Mouse (Mus musculus): ENCODE measurements around the gene Bex6. TPM values are rescaled to one million over a fixed set of nuclear protein-coding genes. Genes with fewer than 3 reads are reported as not detected.
"Not testable (repeated sequence)": the region's sequence is repeated elsewhere in the genome, so short reads cannot be mapped to it uniquely, and the experiment has no call there.

The Bex6 gene
- polyA plus RNA-seq, 1 experiment from 2014 or later, result not detected

- not testable (repeated sequence) for ATAC-seq (replicated peaks)
Observed at GRCm38 (mm10) chr16:32232050-32232449, 52.4 kb downstream of the Bex6 start.

More at GRCm38 (mm10) chr16:32232050-32232449, 52.4 kb downstream of the Bex6 start:
- H3K27me3 ChIP-seq; H3K4me3 ChIP-seq; H3K4me2 ChIP-seq (replicated peaks); H3K4me1 ChIP-seq; H3K9me3 ChIP-seq; H3K9ac ChIP-seq (replicated peaks); H3K27ac ChIP-seq (replicated peaks): not testable (repeated sequence)
- WGBS, result 87% methylated on average over 3 of the region's 3 CpGs
- peaks cover 37% of the 10 kb centered on the region for H3K36me3 ChIP-seq

Other genes starting within 250 kb of the Bex6 start
- gene Pigz, start 246.0 kb upstream of the Bex6 start, polyA plus RNA-seq (2015; fragmentation: Nextera tagmentation; extraction: Ambion mirVana), result 2.1 and 2.9 TPM in 2 replicates
- gene 0610012G03Rik, start 231.3 kb upstream of the Bex6 start, polyA plus RNA-seq (2015; fragmentation: Nextera tagmentation; extraction: Ambion mirVana), result 106 and 113 TPM in 2 replicates
- 115 and 116 TPM in 2 replicates for gene Ncbp2, start 231.3 kb upstream of the Bex6 start, polyA plus RNA-seq (2015; fragmentation: Nextera tagmentation; extraction: Ambion mirVana)
- gene Senp5, start 176.5 kb upstream of the Bex6 start, polyA plus RNA-seq (2015; fragmentation: Nextera tagmentation; extraction: Ambion mirVana), result 17.2 and 18.4 TPM in 2 replicates
- gene Pak2, start 100.5 kb upstream of the Bex6 start, polyA plus RNA-seq (2015; fragmentation: Nextera tagmentation; extraction: Ambion mirVana), result 45.4 and 46.1 TPM in 2 replicates
- gene Pigx, start 80.1 kb upstream of the Bex6 start, polyA plus RNA-seq (2015; fragmentation: Nextera tagmentation; extraction: Ambion mirVana), result 130 TPM in 2 replicates
- 41.7 and 45.7 TPM in 2 replicates for gene Cep19, start 80.0 kb upstream of the Bex6 start, polyA plus RNA-seq (2015; fragmentation: Nextera tagmentation; extraction: Ambion mirVana)
- gene Nrros, start 14.2 kb upstream of the Bex6 start, polyA plus RNA-seq (2015; fragmentation: Nextera tagmentation; extraction: Ambion mirVana), result 7.8 and 8.2 TPM in 2 replicates
- 20.2 and 22.8 TPM in 2 replicates for gene Fbxo45, start 67.3 kb downstream of the Bex6 start, polyA plus RNA-seq (2015; fragmentation: Nextera tagmentation; extraction: Ambion mirVana)
- 16.6 and 17.4 TPM in 2 replicates for gene Wdr53, start 67.4 kb downstream of the Bex6 start, polyA plus RNA-seq (2015; fragmentation: Nextera tagmentation; extraction: Ambion mirVana)
- gene Smco1, start 91.6 kb downstream of the Bex6 start, polyA plus RNA-seq (2015; fragmentation: Nextera tagmentation; extraction: Ambion mirVana), result not detected in 2 replicates
- 35.9 and 36.0 TPM in 2 replicates for gene Rnf168, start 97.6 kb downstream of the Bex6 start, polyA plus RNA-seq (2015; fragmentation: Nextera tagmentation; extraction: Ambion mirVana)
- gene Ubxn7, start 152.4 kb downstream of the Bex6 start, polyA plus RNA-seq (2015; fragmentation: Nextera tagmentation; extraction: Ambion mirVana), result 26.2 and 26.7 TPM in 2 replicates
- not detected in 2 replicates for gene Tm4sf19, start 220.7 kb downstream of the Bex6 start, polyA plus RNA-seq (2015; fragmentation: Nextera tagmentation; extraction: Ambion mirVana)
- gene Tctex1d2, start 239.9 kb downstream of the Bex6 start, polyA plus RNA-seq (2015; fragmentation: Nextera tagmentation; extraction: Ambion mirVana), result 33.8 and 34.2 TPM in 2 replicates